Mouse (Mus musculus): Measurements from ENCODE around the gene Rapgef2.
"Not testable (repeated sequence)": the region's sequence is repeated elsewhere in the genome, so short reads cannot be mapped to it uniquely, and the experiment has no call there.

Rapgef2 gene

GRCm38 (mm10) chr3:79203178-79203577 is 83.1 kb downstream of the Rapgef2 start:
- DNase-seq (ENCODE audit: low read depth, low spot score) = peak; percentile 18

GRCm38 (mm10) chr3:79202275-79203153 is 83.8 kb downstream of the Rapgef2 start:
- peak; percentile 85 for DNase-seq (ENCODE audit: low read depth, low spot score)

- peak; percentile 71 for DNase-seq (ENCODE audit: low read depth, low spot score)
These were observed 89.4 kb downstream of the Rapgef2 start for GRCm38 (mm10) chr3:79196708-79197437.

GRCm38 (mm10) chr3:79195280-79195679 is 91.0 kb downstream of the Rapgef2 start:
- no peak for DNase-seq (ENCODE audit: low read depth, low spot score)

GRCm38 (mm10) chr3:79194111-79194793 is 92.1 kb downstream of the Rapgef2 start:
- no peak for DNase-seq (ENCODE audit: low read depth, low spot score)

GRCm38 (mm10) chr3:79193001-79193400 is 93.3 kb downstream of the Rapgef2 start:
- DNase-seq (ENCODE audit: low read depth, low spot score) = no peak

- DNase-seq (ENCODE audit: low read depth, low spot score) = no peak
These were observed 94.3 kb downstream of the Rapgef2 start for GRCm38 (mm10) chr3:79191981-79192380.

- DNase-seq (ENCODE audit: low read depth, low spot score) = no peak
These were observed 94.8 kb downstream of the Rapgef2 start for GRCm38 (mm10) chr3:79191471-79191870.

GRCm38 (mm10) chr3:79190377-79190776 is 95.9 kb downstream of the Rapgef2 start:
- DNase-seq (ENCODE audit: low read depth, low spot score) = no peak

- no peak for DNase-seq (ENCODE audit: low read depth, low spot score)
These were observed 98.4 kb downstream of the Rapgef2 start for GRCm38 (mm10) chr3:79187912-79188311.

GRCm38 (mm10) chr3:79182290-79182689 is 104.0 kb downstream of the Rapgef2 start:
- DNase-seq (ENCODE audit: low read depth, low spot score) = no peak

GRCm38 (mm10) chr3:79181248-79181991 is 104.9 kb downstream of the Rapgef2 start:
- DNase-seq (ENCODE audit: low read depth, low spot score) = peak; percentile 24

- no peak for DNase-seq (ENCODE audit: low read depth, low spot score)
These were observed 106.2 kb downstream of the Rapgef2 start for GRCm38 (mm10) chr3:79180086-79180485.

- DNase-seq (ENCODE audit: low read depth, low spot score) = no peak
These were observed 106.7 kb downstream of the Rapgef2 start for GRCm38 (mm10) chr3:79179499-79180053.

- DNase-seq (ENCODE audit: low read depth, low spot score) = no peak
These were observed 107.6 kb downstream of the Rapgef2 start for GRCm38 (mm10) chr3:79178708-79179107.

GRCm38 (mm10) chr3:79178070-79178469 is 108.2 kb downstream of the Rapgef2 start:
- no peak for DNase-seq (ENCODE audit: low read depth, low spot score)

GRCm38 (mm10) chr3:79177136-79177870 is 109.0 kb downstream of the Rapgef2 start:
- DNase-seq (ENCODE audit: low read depth, low spot score) = no peak

GRCm38 (mm10) chr3:79174168-79174567 is 112.1 kb downstream of the Rapgef2 start:
- no peak for DNase-seq (ENCODE audit: low read depth, low spot score)

- no peak for DNase-seq (ENCODE audit: low read depth, low spot score)
These were observed 113.0 kb downstream of the Rapgef2 start for GRCm38 (mm10) chr3:79173291-79173690.

- DNase-seq (ENCODE audit: low read depth, low spot score) = not testable (repeated sequence)
These were observed 115.2 kb downstream of the Rapgef2 start for GRCm38 (mm10) chr3:79171146-79171545.

Data from ES-CJ7 (cell line).